In the genomic region with DNA sequence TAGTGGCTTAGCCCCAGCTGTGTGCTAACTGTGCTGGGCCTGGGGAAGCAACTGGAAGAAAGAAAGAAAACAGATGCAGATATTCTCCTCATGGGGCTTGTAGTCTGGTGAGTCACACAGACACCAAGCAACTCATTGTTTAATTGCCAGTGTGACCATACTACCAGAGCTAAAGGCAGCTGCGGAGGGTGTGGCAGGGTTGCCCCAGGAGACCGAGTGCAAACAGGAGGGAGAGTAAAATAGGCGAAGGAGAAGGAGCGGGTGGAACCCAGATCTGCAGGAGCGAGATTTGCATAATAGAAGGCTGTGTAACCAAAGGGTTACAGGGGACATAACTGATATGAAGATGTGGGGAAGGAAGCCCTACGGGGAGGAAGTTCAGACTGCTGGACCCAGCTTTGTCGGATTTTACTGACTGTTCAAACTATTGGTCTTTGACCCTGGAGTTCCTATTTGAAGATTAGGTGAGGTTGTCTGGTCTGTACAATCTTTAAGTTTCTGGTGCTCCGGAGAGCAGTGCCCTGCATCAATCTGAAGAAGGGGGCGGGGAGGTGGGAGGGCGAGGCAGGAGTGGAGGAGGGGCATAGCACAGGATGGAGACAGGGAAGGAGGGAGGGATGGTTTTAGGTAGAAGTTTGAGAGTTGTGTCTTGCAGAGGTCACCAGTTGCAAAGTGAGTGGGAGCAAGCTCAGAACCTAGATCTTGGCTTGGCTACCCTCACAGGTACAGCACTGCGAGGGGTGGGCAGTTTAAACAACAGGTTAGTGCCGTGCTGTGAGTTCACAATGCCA, we compare ENCODE assay signal across 8 mouse cellular contexts. TPM values are rescaled to one million over a fixed set of nuclear protein-coding genes. Genes with fewer than 3 reads are reported as not detected.
DNase-seq lines count a peak whose midpoint lies in the region; ATAC-seq and TF ChIP-seq lines count a peak whose summit lies in the region.

No protein-coding gene starts in this region.

- WGBS in forebrain, embryonic 10.5 days = 6% methylated on average over 12 of the region's 12 CpGs
- 6% methylated on average over 12 of the region's 12 CpGs for WGBS in forebrain, embryonic 14.5 days
- WGBS in stomach, postnatal 0 days = 12% methylated on average over 12 of the region's 12 CpGs

- H3K4me3 ChIP-seq in forebrain, embryonic 10.5 days = peak overlapping the region; percentile 10; the same call in 1 of the 2 replicates
- no peak overlapping the region for H3K4me3 ChIP-seq in forebrain, embryonic 14.5 days (ENCODE audit: low read depth, low read length)
- H3K4me3 ChIP-seq in stomach, postnatal 0 days (ENCODE audit: low read depth, low read length) = peak overlapping the region; percentile 4; the same call in 1 of the 2 replicates
- H3K4me3 ChIP-seq in left cerebral cortex, adult 2 months = no peak overlapping the region

- peaks cover 22% of the 10 kb centered on the region for H3K4me1 ChIP-seq in forebrain, embryonic 10.5 days
- peaks cover 3% of the 10 kb centered on the region; the same call in 1 of the 2 replicates for H3K4me1 ChIP-seq in forebrain, embryonic 14.5 days (ENCODE audit: control insufficient read depth, insufficient read depth, low read length)
- H3K4me1 ChIP-seq in stomach, postnatal 0 days (replicated peaks; ENCODE audit: control insufficient read depth, insufficient read depth) = 0 out of 2 replicates have a peak, but pooled peaks cover 2% of the 10 kb centered on the region

- no peak for TF ChIP-seq EP300 in stomach, postnatal 0 days (optimal IDR thresholded peaks at IDR 0.05)

- H3K9ac ChIP-seq in forebrain, embryonic 14.5 days (ENCODE audit: low read length) = no peak overlapping the region
- H3K9ac ChIP-seq in stomach, postnatal 0 days (ENCODE audit: low read length) = no peak overlapping the region

- no peak for DNase-seq in forebrain, embryonic 10.5 days (ENCODE audit: extremely low spot score, low spot score)
- DNase-seq in forebrain, embryonic 14.5 days (ENCODE audit: low spot score) = no peak
- DNase-seq in urinary bladder, postnatal 14 days (ENCODE audit: low spot score) = peak; percentile 62
- DNase-seq in urinary bladder, adult 2 months (ENCODE audit: low spot score) = no peak
- DNase-seq in heart, postnatal 10 days = peak; percentile 36 to 49
- DNase-seq in stomach, postnatal 0 days (ENCODE audit: low spot score) = peak; percentile 89
- DNase-seq in left cerebral cortex, adult 2 months (ENCODE audit: extremely low spot score in 1 of 2, low spot score in 2 of 2) = no peak
- DNase-seq in spleen, postnatal 36 days (ENCODE audit: low spot score in 2 of 2) = no peak

- H3K27ac ChIP-seq in forebrain, embryonic 10.5 days = no peak overlapping the region
- H3K27ac ChIP-seq in forebrain, embryonic 14.5 days (ENCODE audit: low read depth, low read length) = no peak overlapping the region
- peak overlapping the region; percentile 69 for H3K27ac ChIP-seq in stomach, postnatal 0 days (replicated peaks)
- no peak overlapping the region for H3K27ac ChIP-seq in left cerebral cortex, adult 2 months

- no peak for ATAC-seq in forebrain, embryonic 14.5 days
- ATAC-seq in stomach, postnatal 0 days (ENCODE audit: low FRiP score, low TSS enrichment) = peak; percentile 88

- H3K36me3 ChIP-seq in forebrain, embryonic 10.5 days (replicated peaks) = no peaks in the 10 kb centered on the region
- no peaks in the 10 kb centered on the region for H3K36me3 ChIP-seq in forebrain, embryonic 14.5 days (ENCODE audit: control insufficient read depth, insufficient read depth, low read length)
- H3K36me3 ChIP-seq in stomach, postnatal 0 days (ENCODE audit: control insufficient read depth, insufficient read depth, low read length) = no peaks in the 10 kb centered on the region

- no peak for TF ChIP-seq CTCF in stomach, postnatal 0 days (IDR thresholded peaks at IDR 0.05; ENCODE audit: low read depth)
- TF ChIP-seq CTCF in left cerebral cortex, adult 2 months (IDR thresholded peaks at IDR 0.05) = no peak

- no peak overlapping the region for H3K4me2 ChIP-seq in forebrain, embryonic 14.5 days (ENCODE audit: low read length)
- peak overlapping the region; percentile 25 for H3K4me2 ChIP-seq in stomach, postnatal 0 days (replicated peaks; ENCODE audit: low read depth)

- peaks cover 52% of the 10 kb centered on the region for H3K27me3 ChIP-seq in forebrain, embryonic 10.5 days (ENCODE audit: poor library complexity, severe bottlenecking)
- H3K27me3 ChIP-seq in forebrain, embryonic 14.5 days (replicated peaks; ENCODE audit: control insufficient read depth, insufficient read depth, low read length) = no peaks in the 10 kb centered on the region
- H3K27me3 ChIP-seq in stomach, postnatal 0 days (ENCODE audit: control insufficient read depth, insufficient read depth, low read length) = no peaks in the 10 kb centered on the region

- intact Hi-C loops in heart, postnatal 10 days (cut with DNase I) = no loop called here
- intact Hi-C loops in left cerebral cortex, adult 2 months (cut with DNase I) = no loop called here

- no peaks in the 10 kb centered on the region for H3K9me3 ChIP-seq in forebrain, embryonic 10.5 days
- H3K9me3 ChIP-seq in forebrain, embryonic 14.5 days (replicated peaks; ENCODE audit: control insufficient read depth, low read length) = no peaks in the 10 kb centered on the region
- no peaks in the 10 kb centered on the region for H3K9me3 ChIP-seq in stomach, postnatal 0 days (ENCODE audit: control insufficient read depth, low read length)

RNA-seq across cellular contexts. Expression of gene Tmem220, which starts 7.0 kb away (rescaled TPM):
- 0.63 and 0.86 TPM in 2 replicates for polyA plus RNA-seq in forebrain, embryonic 10.5 days (2016; fragmentation: Nextera tagmentation; extraction: Ambion mirVana)
- polyA plus RNA-seq in forebrain, embryonic 14.5 days (2014; fragmentation: Nextera tagmentation; extraction: Ambion mirVana) = 0.36 and 0.62 TPM in 2 replicates
- polyA plus RNA-seq in urinary bladder, adult 2 months (2012; rRNA removed) = 7.4 and 8.1 TPM in 2 replicates
- 1 to 10 TPM; 1.4 to 1.8 TPM for total RNA-seq in heart, postnatal 10 days (2021)
- 3.7 and 4.9 TPM in 2 replicates for polyA plus RNA-seq in stomach, postnatal 0 days (2015; fragmentation: Nextera tagmentation; extraction: Ambion mirVana)
- under 1 TPM; 0.56 to 0.79 TPM for total RNA-seq in left cerebral cortex, adult 2 months (2021)

RNA-seq across cellular contexts. Expression of gene Adprm, which starts 34.4 kb away (rescaled TPM):
- polyA plus RNA-seq in forebrain, embryonic 10.5 days (2016; fragmentation: Nextera tagmentation; extraction: Ambion mirVana) = 28.5 TPM in 2 replicates
- polyA plus RNA-seq in forebrain, embryonic 14.5 days (2014; fragmentation: Nextera tagmentation; extraction: Ambion mirVana) = 35.4 and 38.8 TPM in 2 replicates
- 32.9 and 37.5 TPM in 2 replicates for polyA plus RNA-seq in urinary bladder, adult 2 months (2012; rRNA removed)
- 10 to 100 TPM; 14.5 to 15.8 TPM for total RNA-seq in heart, postnatal 10 days (2021)
- polyA plus RNA-seq in stomach, postnatal 0 days (2015; fragmentation: Nextera tagmentation; extraction: Ambion mirVana) = 17.3 and 17.4 TPM in 2 replicates
- total RNA-seq in left cerebral cortex, adult 2 months (2021) = 10 to 100 TPM; 24.2 to 24.8 TPM

RNA-seq across cellular contexts. Expression of gene Sco1, which starts 34.5 kb away (rescaled TPM):
- polyA plus RNA-seq in forebrain, embryonic 10.5 days (2016; fragmentation: Nextera tagmentation; extraction: Ambion mirVana) = 21.1 and 22.9 TPM in 2 replicates
- 9.3 and 10.3 TPM in 2 replicates for polyA plus RNA-seq in forebrain, embryonic 14.5 days (2014; fragmentation: Nextera tagmentation; extraction: Ambion mirVana)
- 7.0 and 7.7 TPM in 2 replicates for polyA plus RNA-seq in urinary bladder, adult 2 months (2012; rRNA removed)
- total RNA-seq in heart, postnatal 10 days (2021) = 10 to 100 TPM; 17.8 to 19.2 TPM
- 14.5 and 15.2 TPM in 2 replicates for polyA plus RNA-seq in stomach, postnatal 0 days (2015; fragmentation: Nextera tagmentation; extraction: Ambion mirVana)
- total RNA-seq in left cerebral cortex, adult 2 months (2021) = 10 to 100 TPM; 10.2 to 11.2 TPM

Comparison
In these comparisons a context has a peak if more than half of its experiments do, and no peak if none do; other contexts are left out.
1. DNase-seq: peak in urinary bladder, postnatal 14 days (single experiment), heart, postnatal 10 days (2 of 2) and stomach, postnatal 0 days (single experiment); none in forebrain, embryonic 10.5 days (single experiment), forebrain, embryonic 14.5 days (single experiment), urinary bladder, adult 2 months (single experiment), left cerebral cortex, adult 2 months (0 of 2) and spleen, postnatal 36 days (0 of 2).
2. H3K4me3 ChIP-seq: peak in forebrain, embryonic 10.5 days (single experiment) and stomach, postnatal 0 days (single experiment); none in forebrain, embryonic 14.5 days (single experiment) and left cerebral cortex, adult 2 months (single experiment).